Mouse (Mus musculus): ENCODE results near the gene Drap1. TPM values are rescaled to one million over a fixed set of nuclear protein-coding genes. Genes with fewer than 3 reads are reported as not detected.

Gene Drap1
- polyA plus RNA-seq, 1 experiment from 2014 or later, result 151 TPM

Other genes with a start within 250 kb of the Drap1 start
- 27.0 and 30.3 TPM in 2 replicates for gene Pacs1, start 151.9 kb downstream of the Drap1 start, polyA plus RNA-seq (2014; fragmentation: Nextera tagmentation; extraction: Ambion mirVana)
- 285 and 290 TPM in 2 replicates for gene Sf3b2, start 129.5 kb downstream of the Drap1 start, polyA plus RNA-seq (2014; fragmentation: Nextera tagmentation; extraction: Ambion mirVana)
- gene Gal3st3, start 126.6 kb downstream of the Drap1 start, polyA plus RNA-seq (2014; fragmentation: Nextera tagmentation; extraction: Ambion mirVana), result 1.6 and 2.1 TPM in 2 replicates
- gene Catsper1, start 89.2 kb downstream of the Drap1 start, polyA plus RNA-seq (2014; fragmentation: Nextera tagmentation; extraction: Ambion mirVana), result not detected in 2 replicates
- not detected in 2 replicates for gene Cst6, start 75.4 kb downstream of the Drap1 start, polyA plus RNA-seq (2014; fragmentation: Nextera tagmentation; extraction: Ambion mirVana)
- gene Eif1ad, start 58.2 kb downstream of the Drap1 start, polyA plus RNA-seq (2014; fragmentation: Nextera tagmentation; extraction: Ambion mirVana), result 72.9 and 76.5 TPM in 2 replicates
- gene Banf1, start 57.8 kb downstream of the Drap1 start, polyA plus RNA-seq (2014; fragmentation: Nextera tagmentation; extraction: Ambion mirVana), result 601 and 643 TPM in 2 replicates
- 62.7 and 73.3 TPM in 2 replicates for gene Sart1, start 36.3 kb downstream of the Drap1 start, polyA plus RNA-seq (2014; fragmentation: Nextera tagmentation; extraction: Ambion mirVana)
- gene Tsga10ip, start 22.5 kb downstream of the Drap1 start, polyA plus RNA-seq (2014; fragmentation: Nextera tagmentation; extraction: Ambion mirVana), result 0.30 and 1.2 TPM in 2 replicates
- gene AI837181, start 165 bp upstream of the Drap1 start, polyA plus RNA-seq (2014; fragmentation: Nextera tagmentation; extraction: Ambion mirVana), result 24.2 and 27.2 TPM in 2 replicates
- gene Fosl1, start 22.6 kb upstream of the Drap1 start, polyA plus RNA-seq (2014; fragmentation: Nextera tagmentation; extraction: Ambion mirVana), result 0.52 and 0.59 TPM in 2 replicates
- 5.8 and 6.3 TPM in 2 replicates for gene Ccdc85b, start 32.9 kb upstream of the Drap1 start, polyA plus RNA-seq (2014; fragmentation: Nextera tagmentation; extraction: Ambion mirVana)
- gene Fibp, start 35.6 kb upstream of the Drap1 start, polyA plus RNA-seq (2014; fragmentation: Nextera tagmentation; extraction: Ambion mirVana), result 60.9 and 66.7 TPM in 2 replicates
- 0.39 and 0.52 TPM in 2 replicates for gene Ctsw, start 43.5 kb upstream of the Drap1 start, polyA plus RNA-seq (2014; fragmentation: Nextera tagmentation; extraction: Ambion mirVana)
- 47.8 and 55.3 TPM in 2 replicates for gene Efemp2, start 49.0 kb upstream of the Drap1 start, polyA plus RNA-seq (2014; fragmentation: Nextera tagmentation; extraction: Ambion mirVana)
- gene Mus81, start 63.4 kb upstream of the Drap1 start, polyA plus RNA-seq (2014; fragmentation: Nextera tagmentation; extraction: Ambion mirVana), result 28.3 and 33.8 TPM in 2 replicates
- gene Cfl1, start 65.5 kb upstream of the Drap1 start, polyA plus RNA-seq (2014; fragmentation: Nextera tagmentation; extraction: Ambion mirVana), result 2,498 and 2,516 TPM in 2 replicates
- not detected in 2 replicates for gene 1700020D05Rik, start 78.8 kb upstream of the Drap1 start, polyA plus RNA-seq (2014; fragmentation: Nextera tagmentation; extraction: Ambion mirVana)
- gene Snx32, start 85.6 kb upstream of the Drap1 start, polyA plus RNA-seq (2014; fragmentation: Nextera tagmentation; extraction: Ambion mirVana), result 7.0 and 8.3 TPM in 2 replicates
- gene Ovol1, start 135.7 kb upstream of the Drap1 start, polyA plus RNA-seq (2014; fragmentation: Nextera tagmentation; extraction: Ambion mirVana), result 0.22 TPM in 1 of 2 replicates, not detected in the other
- gene Ap5b1, start 143.0 kb upstream of the Drap1 start, polyA plus RNA-seq (2014; fragmentation: Nextera tagmentation; extraction: Ambion mirVana), result 3.6 and 3.8 TPM in 2 replicates
- 175 and 189 TPM in 2 replicates for gene Rnaseh2c, start 176.9 kb upstream of the Drap1 start, polyA plus RNA-seq (2014; fragmentation: Nextera tagmentation; extraction: Ambion mirVana)
- gene Kat5, start 185.3 kb upstream of the Drap1 start, polyA plus RNA-seq (2014; fragmentation: Nextera tagmentation; extraction: Ambion mirVana), result 24.0 and 28.0 TPM in 2 replicates
- gene Rela, start 212.5 kb upstream of the Drap1 start, polyA plus RNA-seq (2014; fragmentation: Nextera tagmentation; extraction: Ambion mirVana), result 57.1 and 57.7 TPM in 2 replicates
- 32.3 and 34.8 TPM in 2 replicates for gene Sipa1, start 238.7 kb upstream of the Drap1 start, polyA plus RNA-seq (2014; fragmentation: Nextera tagmentation; extraction: Ambion mirVana)

Data from liver, embryonic 11.5 days (tissue).